Mouse (Mus musculus): ENCODE measurements around the gene Hscb. TPM values are rescaled to one million over a fixed set of nuclear protein-coding genes. Genes with fewer than 3 reads are reported as not detected.
"Not testable (repeated sequence)": the region's sequence is repeated elsewhere in the genome, so short reads cannot be mapped to it uniquely, and the experiment has no call there.

The Hscb gene
- 30.7 and 31.7 TPM in 2 replicates for polyA plus RNA-seq (2015; fragmentation: Nextera tagmentation; extraction: Ambion mirVana)

DNA sequence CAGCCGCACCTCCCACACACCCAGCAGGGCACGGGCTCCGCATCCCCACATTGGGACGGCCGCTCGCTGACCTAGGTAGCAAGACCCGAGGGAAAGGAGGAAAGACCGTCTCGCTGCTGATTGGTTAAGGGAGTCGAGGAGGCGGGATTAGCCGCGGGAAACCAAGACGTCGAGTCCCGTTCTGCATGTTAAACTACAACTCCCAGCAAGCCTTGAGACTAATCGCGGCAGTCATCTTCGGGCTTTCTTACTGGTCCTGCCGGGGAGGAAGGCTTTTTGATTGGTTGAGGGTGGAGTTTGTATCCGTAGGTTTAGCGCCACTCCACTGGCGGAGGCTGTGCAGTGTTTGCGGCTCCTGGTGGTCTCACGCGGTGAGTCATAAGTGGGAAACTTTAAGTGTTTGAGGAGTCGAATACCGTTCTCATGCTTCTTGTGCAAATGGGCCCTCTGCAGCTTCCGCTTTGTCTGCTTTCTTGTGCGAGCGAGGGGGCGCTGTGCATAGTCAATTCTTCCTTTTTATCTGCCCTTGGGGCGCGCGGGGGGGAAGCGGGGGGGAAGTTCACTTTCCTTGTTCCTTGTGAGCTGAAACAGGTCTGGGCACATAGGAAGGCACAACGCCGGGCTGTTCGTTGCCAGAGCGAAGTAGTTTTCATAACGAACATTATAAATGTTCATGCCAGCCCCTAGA is at the start of gene Hscb, which contains the start of gene Chek2:
Hscb (minus strand) TSS at position 100 of the 688 bp plus-strand sequence.
Chek2 (plus strand) TSS at position 302 of the 688 bp plus-strand sequence.
- H3K9me3 ChIP-seq, result no peaks in the 10 kb centered on the region
- under 1% methylated on average over 41 of the region's 41 CpGs for WGBS
- peak within 1 kb of the TSS; percentile 69 for H3K4me3 ChIP-seq
- H3K4me1 ChIP-seq, result peaks cover 28% of the 10 kb centered on the region
- peak; percentile 98 for ATAC-seq (ENCODE audit: borderline replicate concordance, extremely low read depth, low FRiP score, low TSS enrichment)
- no peaks in the 10 kb centered on the region for H3K27me3 ChIP-seq
- H3K9ac ChIP-seq, result peak within 1 kb of the TSS; percentile 63
- peak within 1 kb of the TSS; percentile 78 for H3K4me2 ChIP-seq
- H3K27ac ChIP-seq, result peak within 1 kb of the TSS; percentile 89
- H3K36me3 ChIP-seq, result peaks cover 8% of the 10 kb centered on the region

GRCm38 (mm10) chr5:110888596-110888995 is 49.0 kb upstream of the Hscb start:
- Histone ChIP-seq H3K4me3 (no peak overlapping the region), H3K4me2 (no peak overlapping the region), H3K9me3 (no peaks in the 10 kb centered on the region), H3K27me3 (no peaks in the 10 kb centered on the region), H3K4me1 (no peaks in the 10 kb centered on the region), H3K27ac (no peak overlapping the region), H3K9ac (no peak overlapping the region), H3K36me3 (peaks cover 4% of the 10 kb centered on the region)
- ATAC-seq (ENCODE audit: borderline replicate concordance, extremely low read depth, low FRiP score, low TSS enrichment), result no peak
- WGBS, result 93% methylated on average over 4 of the region's 4 CpGs

DNA sequence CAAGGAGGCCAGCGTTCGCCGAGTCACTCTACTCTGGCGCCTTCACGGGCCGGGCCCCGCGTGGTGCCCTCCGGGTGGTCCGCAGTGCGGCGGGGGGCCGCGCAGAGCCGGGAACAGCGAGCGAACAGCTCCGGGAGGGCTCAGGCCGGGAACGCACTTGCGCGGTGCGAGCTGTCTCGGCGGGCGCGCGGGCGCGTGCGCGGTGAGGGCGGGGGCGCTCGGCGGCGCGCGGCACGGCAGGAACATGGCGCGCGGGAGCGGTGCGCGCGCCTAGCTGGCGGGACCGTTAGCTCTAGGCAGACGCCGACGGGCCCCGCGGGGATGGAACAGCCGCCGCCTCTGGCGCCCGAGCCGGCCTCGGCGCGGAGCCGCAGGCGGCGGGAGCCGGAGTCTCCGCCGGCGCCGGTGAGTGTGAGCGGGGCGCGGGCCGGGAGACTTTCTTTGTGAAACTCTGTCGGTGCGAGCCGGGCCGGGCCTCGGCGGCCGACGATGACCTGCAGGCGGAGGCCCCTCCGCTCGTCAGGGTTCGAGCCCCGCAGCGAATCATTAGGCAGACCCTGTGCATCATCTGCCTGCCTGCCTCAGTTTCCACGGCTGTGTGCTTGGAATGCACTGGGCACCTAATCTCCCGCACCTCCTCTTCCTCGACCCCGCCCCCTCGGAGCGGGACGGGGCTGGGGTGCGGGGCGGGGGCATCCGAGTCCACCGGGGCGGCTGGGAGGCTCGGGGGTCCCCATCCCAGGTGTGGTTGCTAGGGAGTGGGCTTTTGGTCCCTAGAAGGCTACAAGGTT is 40.2 kb upstream of the Hscb start, which contains the start of gene Ttc28:
Ttc28 (plus strand) TSS at position 220 of the 791 bp plus-strand sequence.
- Histone ChIP-seq H3K9ac (peak within 1 kb of the TSS; percentile 86), H3K9me3 (no peaks in the 10 kb centered on the region), H3K27ac (peak within 1 kb of the TSS; percentile 42; the same call in 1 of the 2 replicates), H3K36me3 (peaks cover 7% of the 10 kb centered on the region; the same call in 1 of the 2 replicates), H3K4me3 (peak within 1 kb of the TSS; percentile 89), H3K27me3 (no peaks in the 10 kb centered on the region), H3K4me2 (peak within 1 kb of the TSS; percentile 93), H3K4me1 (peaks cover 13% of the 10 kb centered on the region)
- WGBS, result under 1% methylated on average over 94 of the region's 101 CpGs
- peak; percentile 93 for ATAC-seq (ENCODE audit: borderline replicate concordance, extremely low read depth, low FRiP score, low TSS enrichment)

GRCm38 (mm10) chr5:110879042-110879441 is 39.5 kb upstream of the Hscb start:
- Histone ChIP-seq H3K4me3 (peak overlapping the region; percentile 89), H3K27me3 (no peaks in the 10 kb centered on the region), H3K27ac (no peak overlapping the region), H3K9ac (peak overlapping the region; percentile 86), H3K9me3 (no peaks in the 10 kb centered on the region), H3K4me2 (peak overlapping the region; percentile 93), H3K36me3 (peaks cover 7% of the 10 kb centered on the region; the same call in 1 of the 2 replicates), H3K4me1 (peaks cover 13% of the 10 kb centered on the region)
- 57% methylated on average over 7 of the region's 7 CpGs for WGBS
- no peak for ATAC-seq (ENCODE audit: borderline replicate concordance, extremely low read depth, low FRiP score, low TSS enrichment)

DNA sequence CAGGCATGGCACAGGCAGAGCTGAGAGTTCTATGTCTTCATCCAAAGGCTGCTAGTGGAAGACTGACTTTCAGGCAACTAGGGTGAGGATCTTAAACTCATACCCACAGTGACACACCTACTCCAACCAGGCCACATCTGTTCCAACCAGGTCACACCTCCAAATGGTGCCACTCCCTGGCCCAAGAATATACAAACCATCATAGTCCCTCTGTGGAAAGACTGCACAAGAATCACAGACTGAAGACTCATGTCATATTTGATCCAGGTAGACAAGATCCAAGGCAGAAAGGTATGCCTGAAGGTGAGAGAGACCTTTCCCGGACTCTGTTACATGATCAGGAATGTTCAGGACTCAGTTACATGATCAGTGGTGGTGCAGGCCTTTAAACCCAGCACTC is 38.9 kb upstream of the Hscb start:
- peaks cover 13% of the 10 kb centered on the region for H3K4me1 ChIP-seq
- not testable (repeated sequence) for H3K9me3 ChIP-seq; H3K27me3 ChIP-seq; H3K4me2 ChIP-seq; H3K9ac ChIP-seq; H3K27ac ChIP-seq; H3K36me3 ChIP-seq; H3K4me3 ChIP-seq; ATAC-seq (ENCODE audit: borderline replicate concordance, extremely low read depth, low FRiP score, low TSS enrichment)
- 93% methylated on average over 1 of the region's 1 CpGs for WGBS

DNA sequence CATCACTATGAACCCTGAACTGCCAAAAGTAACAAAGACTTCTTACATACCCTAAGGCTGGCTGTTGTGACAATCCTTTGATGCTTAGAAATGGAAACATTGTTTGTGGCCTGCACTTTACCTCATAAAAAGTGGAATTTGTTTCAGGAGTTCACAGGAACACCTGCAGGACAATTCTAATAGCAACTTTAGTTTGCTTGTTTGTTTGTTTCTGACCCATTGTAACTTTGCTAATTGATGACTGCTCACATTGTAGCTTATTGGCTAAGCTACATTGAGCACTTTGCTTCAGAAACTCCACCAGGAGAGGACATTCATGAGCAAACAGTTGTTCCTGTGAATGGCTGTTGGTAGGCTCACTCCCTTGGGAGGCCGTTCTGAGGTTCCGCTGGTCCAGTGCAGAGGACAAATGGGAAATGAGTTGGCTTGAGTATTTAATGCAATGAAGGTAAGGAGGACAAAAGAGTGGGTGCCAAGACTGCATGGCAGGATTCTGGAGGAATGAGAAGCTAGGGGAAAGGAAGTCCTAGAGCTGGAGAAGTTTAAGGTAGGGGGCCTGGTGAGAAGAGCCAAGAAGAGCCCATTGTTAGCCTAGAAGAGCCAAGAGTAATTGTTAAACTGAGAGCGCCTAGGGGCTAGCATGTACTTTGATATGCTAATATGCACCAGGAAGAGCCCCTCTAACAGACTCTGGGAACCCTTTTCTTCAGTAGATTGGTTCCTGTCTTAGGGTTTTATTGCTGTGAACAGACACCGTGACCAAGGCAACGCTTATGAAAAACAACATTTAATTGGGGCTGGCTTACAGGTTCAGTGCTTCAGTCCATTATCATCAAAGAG is 38.3 kb upstream of the Hscb start:
- 88% methylated on average over 5 of the region's 5 CpGs for WGBS

GRCm38 (mm10) chr5:110875286-110875685 is 35.7 kb upstream of the Hscb start:
- Histone ChIP-seq H3K36me3 (peaks cover 18% of the 10 kb centered on the region; the same call in 1 of the 2 replicates), H3K9ac (no peak overlapping the region), H3K4me2 (no peak overlapping the region), H3K27ac (no peak overlapping the region), H3K4me1 (peaks cover 6% of the 10 kb centered on the region), H3K4me3 (no peak overlapping the region), H3K9me3 (no peaks in the 10 kb centered on the region), H3K27me3 (no peaks in the 10 kb centered on the region)
- WGBS, result 76% methylated on average over 1 of the region's 1 CpGs
- no peak for ATAC-seq (ENCODE audit: borderline replicate concordance, extremely low read depth, low FRiP score, low TSS enrichment)

More for the DNA sequence above, 38.3 kb upstream of the Hscb start:
- H3K36me3 ChIP-seq, result peaks cover 11% of the 10 kb centered on the region; the same call in 1 of the 2 replicates
- H3K9ac ChIP-seq, result no peak overlapping the region
- no peak overlapping the region for H3K4me3 ChIP-seq
- no peaks in the 10 kb centered on the region for H3K9me3 ChIP-seq
- no peak overlapping the region for H3K4me2 ChIP-seq
- no peak for ATAC-seq (ENCODE audit: borderline replicate concordance, extremely low read depth, low FRiP score, low TSS enrichment)
- H3K27me3 ChIP-seq, result no peaks in the 10 kb centered on the region
- no peak overlapping the region for H3K27ac ChIP-seq
- H3K4me1 ChIP-seq, result peaks cover 13% of the 10 kb centered on the region

DNA sequence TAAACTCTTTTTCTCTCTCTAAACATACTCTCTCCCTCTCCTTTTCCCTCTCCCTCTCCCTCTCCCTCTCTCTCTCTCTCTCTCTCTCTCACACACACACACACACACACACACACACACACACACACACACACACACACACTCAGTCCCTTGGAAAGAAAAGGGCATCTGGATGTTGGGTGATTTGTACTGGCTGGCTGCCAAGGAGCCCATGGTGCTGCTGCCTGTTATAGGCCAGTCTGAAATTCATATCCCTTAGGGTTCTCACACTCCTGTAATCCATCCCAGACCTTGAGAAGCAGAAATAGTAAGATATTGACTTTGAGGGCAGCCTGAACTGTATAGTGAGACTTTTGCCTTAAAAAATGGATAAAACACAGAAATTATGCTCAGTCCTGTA is 35.1 kb upstream of the Hscb start:
- Histone ChIP-seq H3K9me3 (no peaks in the 10 kb centered on the region), H3K36me3 (peaks cover 23% of the 10 kb centered on the region; the same call in 1 of the 2 replicates), H3K27me3 (no peaks in the 10 kb centered on the region), H3K4me3 (no peak overlapping the region), H3K4me2 (no peak overlapping the region), H3K9ac (no peak overlapping the region), H3K4me1 (peaks cover 4% of the 10 kb centered on the region), H3K27ac (no peak overlapping the region)
- ATAC-seq (ENCODE audit: borderline replicate concordance, extremely low read depth, low FRiP score, low TSS enrichment), result no peak

- 85% methylated on average over 6 of the region's 6 CpGs for WGBS
- no peaks in the 10 kb centered on the region for H3K4me1 ChIP-seq
- no peaks in the 10 kb centered on the region for H3K9me3 ChIP-seq
- ATAC-seq (ENCODE audit: borderline replicate concordance, extremely low read depth, low FRiP score, low TSS enrichment), result no peak
- no peak overlapping the region for H3K4me3 ChIP-seq
- H3K9ac ChIP-seq, result no peak overlapping the region
- no peaks in the 10 kb centered on the region for H3K27me3 ChIP-seq
- H3K36me3 ChIP-seq, result peaks cover 23% of the 10 kb centered on the region; the same call in 1 of the 2 replicates
- no peak overlapping the region for H3K27ac ChIP-seq
- H3K4me2 ChIP-seq, result no peak overlapping the region
Observed at GRCm38 (mm10) chr5:110873160-110873559, 33.6 kb upstream of the Hscb start.

GRCm38 (mm10) chr5:110869242-110869669 is 29.7 kb upstream of the Hscb start:
- Histone ChIP-seq H3K27ac (no peak overlapping the region), H3K9ac (no peak overlapping the region), H3K27me3 (no peaks in the 10 kb centered on the region), H3K4me2 (no peak overlapping the region), H3K4me1 (no peaks in the 10 kb centered on the region), H3K4me3 (no peak overlapping the region), H3K36me3 (peaks cover 28% of the 10 kb centered on the region; the same call in 1 of the 2 replicates), H3K9me3 (no peaks in the 10 kb centered on the region)
- WGBS, result 18% methylated on average over 8 of the region's 8 CpGs
- no peak for ATAC-seq (ENCODE audit: borderline replicate concordance, extremely low read depth, low FRiP score, low TSS enrichment)

GRCm38 (mm10) chr5:110868460-110868859 is 28.9 kb upstream of the Hscb start:
- no peak overlapping the region for H3K4me2 ChIP-seq
- no peaks in the 10 kb centered on the region for H3K4me1 ChIP-seq
- H3K4me3 ChIP-seq, result no peak overlapping the region
- no peak overlapping the region for H3K27ac ChIP-seq
- peaks cover 28% of the 10 kb centered on the region; the same call in 1 of the 2 replicates for H3K36me3 ChIP-seq
- WGBS, result 50% methylated on average over 4 of the region's 4 CpGs
- no peaks in the 10 kb centered on the region for H3K9me3 ChIP-seq
- H3K27me3 ChIP-seq, result no peaks in the 10 kb centered on the region
- ATAC-seq (ENCODE audit: borderline replicate concordance, extremely low read depth, low FRiP score, low TSS enrichment), result no peak
- no peak overlapping the region for H3K9ac ChIP-seq
